Mouse (Mus musculus) lung, adult 2 months (tissue): ENCODE data around the gene Inpp4b.

Experiments used
- CTCF ChIP-seq: fragments of 200-500 bp; IDR thresholded peaks from 2 replicates; pipeline ENCODE4 v1.5.1; 2011; ENCODE audit warnings: mild to moderate bottlenecking, low read length, control low read depth; ENCODE audit not compliant: insufficient read depth
- POLR2A ChIP-seq: fragments of 200-500 bp; IDR thresholded peaks from 2 replicates; pipeline ENCODE4 v1.6.1; 2011; ENCODE audit warnings: low read depth, mild to moderate bottlenecking, control low read depth, low read length, borderline replicate concordance; ENCODE audit errors: extremely low read depth

- TF ChIP-seq POLR2A (no peak), CTCF (no peak)
Measured at GRCm38 (mm10) chr8:81824975-81825374, 482.6 kb downstream of the Inpp4b start.
